Mouse (Mus musculus) cerebellum, adult 2 months (tissue): ENCODE measurements around the gene Myt1l. TPM values are rescaled to one million over a fixed set of nuclear protein-coding genes. Genes with fewer than 3 reads are reported as not detected.

ENCODE experiments used
- DNase-seq, 2 experiments: peaks; one replicate each; pipeline ENCODE4 v3.0.0; 2021
- H3K27ac ChIP-seq: fragments of 200-500 bp; 2 replicates; pipeline ENCODE4 v1.5.1; 2012; ENCODE audit warnings: low read length, control low read depth, inconsistent platforms; ENCODE audit not compliant: insufficient read depth
- H3K27me3 ChIP-seq: fragments of 200-500 bp; 2 replicates; pipeline ENCODE4 v1.6.1; 2012; ENCODE audit warnings: inconsistent platforms, mild to moderate bottlenecking, low read length, moderate library complexity; ENCODE audit not compliant: control insufficient read depth, insufficient read depth
- H3K4me1 ChIP-seq: fragments of 200-500 bp; 2 replicates; pipeline ENCODE4 v1.6.1; 2011; ENCODE audit warnings: low read length; ENCODE audit not compliant: control insufficient read depth, insufficient read depth
- H3K4me3 ChIP-seq: fragments of 200-500 bp; replicated peaks from 2 replicates; pipeline ENCODE3; 2011; ENCODE audit warnings: mild to moderate bottlenecking, low read depth, low read length, control low read depth; ENCODE audit not compliant: insufficient read depth
- CTCF ChIP-seq: fragments of 200-500 bp; IDR thresholded peaks from 2 replicates; pipeline ENCODE4 v1.5.1; 2011; ENCODE audit warnings: low read depth, mild to moderate bottlenecking, control low read depth, low read length, moderate library complexity, borderline replicate concordance; ENCODE audit not compliant: insufficient read depth
- POLR2A ChIP-seq: fragments of 200-500 bp; IDR thresholded peaks from 2 replicates; pipeline ENCODE4 v1.6.1; 2011; ENCODE audit warnings: low read length, control low read depth, borderline replicate concordance; ENCODE audit not compliant: insufficient read depth
- WGBS: fragments of 180-500 bp; shearing (Covaris S2); methylation state at CpG from one replicate; pipeline ENCODE4 v1.1.7; 2018; 5-methylcytosine and 5-hydroxymethylcytosine counted together
- polyA plus RNA-seq: library from polyadenylated mRNA; depleted of rRNA; stranded (reverse); fragments of >200 nt; gene quantifications from 2 replicates; pipeline ENCODE4 v1.2.3, GENCODE M21; 2012

The Myt1l gene
- polyA plus RNA-seq, 1 experiment, result 43.8 TPM

- no peaks in the 10 kb centered on the region for H3K4me1 ChIP-seq
- WGBS, result 46% methylated on average over 3 of the region's 3 CpGs
These were observed 416.5 kb downstream of the Myt1l start for GRCm38 (mm10) chr12:29944650-29945049.

GRCm38 (mm10) chr12:29945182-29945743, 417.1 kb downstream of the Myt1l start:
- Histone ChIP-seq H3K27me3 (no peaks in the 10 kb centered on the region), H3K27ac (no peak overlapping the region)

More at GRCm38 (mm10) chr12:29944650-29945049, 416.5 kb downstream of the Myt1l start:
- Histone ChIP-seq H3K27ac (no peak overlapping the region), H3K27me3 (no peaks in the 10 kb centered on the region), H3K4me3 (no peak overlapping the region)
- DNase-seq, result no peak
- TF ChIP-seq CTCF (no peak), POLR2A (no peak)

GRCm38 (mm10) chr12:29951043-29951442, 422.9 kb downstream of the Myt1l start:
- TF ChIP-seq CTCF (no peak), POLR2A (no peak)
- 70% methylated on average over 6 of the region's 6 CpGs for WGBS
- H3K4me3 ChIP-seq, result no peak overlapping the region
- H3K27me3 ChIP-seq, result no peaks in the 10 kb centered on the region
- no peak overlapping the region for H3K27ac ChIP-seq
- no peak for DNase-seq
- H3K4me1 ChIP-seq, result no peaks in the 10 kb centered on the region

More at GRCm38 (mm10) chr12:29945182-29945743, 417.1 kb downstream of the Myt1l start:
- 52% methylated on average over 6 of the region's 6 CpGs for WGBS
- TF ChIP-seq CTCF, result no peak
- no peak for TF ChIP-seq POLR2A
- H3K4me1 ChIP-seq, result no peaks in the 10 kb centered on the region
- DNase-seq, result no peak
- no peak overlapping the region for H3K4me3 ChIP-seq

GRCm38 (mm10) chr12:29951485-29951884, 423.3 kb downstream of the Myt1l start:
- TF ChIP-seq POLR2A (no peak), CTCF (no peak)
- Histone ChIP-seq H3K4me3 (no peak overlapping the region), H3K27me3 (no peaks in the 10 kb centered on the region), H3K4me1 (no peaks in the 10 kb centered on the region; the same call in 1 of the 2 replicates), H3K27ac (no peak overlapping the region)
- 90% methylated on average over 5 of the region's 5 CpGs for WGBS
- DNase-seq, result no peak

GRCm38 (mm10) chr12:29952102-29952501, 423.9 kb downstream of the Myt1l start:
- Histone ChIP-seq H3K27me3 (no peaks in the 10 kb centered on the region), H3K4me3 (no peak overlapping the region), H3K27ac (no peak overlapping the region), H3K4me1 (peaks cover 3% of the 10 kb centered on the region; the same call in 1 of the 2 replicates)
- DNase-seq, result no peak
- 39% methylated on average over 6 of the region's 6 CpGs for WGBS
- TF ChIP-seq CTCF (no peak), POLR2A (no peak)

GRCm38 (mm10) chr12:29953999-29954398, 425.8 kb downstream of the Myt1l start:
- Histone ChIP-seq H3K4me3 (no peak overlapping the region), H3K27me3 (no peaks in the 10 kb centered on the region), H3K27ac (no peak overlapping the region), H3K4me1 (peaks cover 3% of the 10 kb centered on the region; the same call in 1 of the 2 replicates)
- TF ChIP-seq CTCF (no peak), POLR2A (no peak)
- no peak for DNase-seq
- 56% methylated on average over 11 of the region's 11 CpGs for WGBS

GRCm38 (mm10) chr12:29954464-29954863, 426.3 kb downstream of the Myt1l start:
- TF ChIP-seq POLR2A, result no peak
- TF ChIP-seq CTCF, result no peak
- no peak overlapping the region for H3K27ac ChIP-seq
- 61% methylated on average over 3 of the region's 3 CpGs for WGBS
- peaks cover 3% of the 10 kb centered on the region; the same call in 1 of the 2 replicates for H3K4me1 ChIP-seq
- DNase-seq, result no peak
- no peak overlapping the region for H3K4me3 ChIP-seq
- H3K27me3 ChIP-seq, result no peaks in the 10 kb centered on the region

GRCm38 (mm10) chr12:29956969-29957368, 428.8 kb downstream of the Myt1l start:
- Histone ChIP-seq H3K27me3 (no peaks in the 10 kb centered on the region), H3K27ac (no peak overlapping the region), H3K4me3 (no peak overlapping the region), H3K4me1 (peaks cover 3% of the 10 kb centered on the region; the same call in 1 of the 2 replicates)
- no peak for DNase-seq
- TF ChIP-seq CTCF, result no peak
- no peak for TF ChIP-seq POLR2A
- 10% methylated on average over 12 of the region's 12 CpGs for WGBS
